In genomic region chr8:3676131-3676992, GRCm38 (mm10) we compare ENCODE assay signal across 8 mouse cellular contexts. TPM values are rescaled to one million over a fixed set of nuclear protein-coding genes. Genes with fewer than 3 reads are reported as not detected.
DNase-seq lines count a peak whose midpoint lies in the region; ATAC-seq lines count a peak whose summit lies in the region.

Gene Trappc5, plus strand, starts transcription at chr8:3676299.

- DNase-seq in WW6 (ENCODE audit: low read depth, low spot score): peak; percentile 87
- DNase-seq in cerebellum, postnatal 4 days (ENCODE audit: low spot score in 2 of 2): peak; percentile 96 to 98
- DNase-seq in gastrocnemius, adult 18-20 months (ENCODE audit: low spot score): peak; percentile 92
- DNase-seq in left cerebral cortex, adult 18-20 months (ENCODE audit: low spot score in 2 of 2): peak; percentile 92 to 96
- DNase-seq in right cerebral cortex, adult 18-20 months: peak; percentile 95
- peak; percentile 62 for DNase-seq in urinary bladder, postnatal 10 days (ENCODE audit: low spot score)

- peak within 1 kb of the TSS; percentile 96 for H3K9ac ChIP-seq in hindbrain, embryonic 16.5 days (ENCODE audit: low read depth, low read length)

- ATAC-seq in hindbrain, embryonic 16.5 days: peak; percentile 81

- no peaks in the 10 kb centered on the region for H3K9me3 ChIP-seq in hindbrain, embryonic 16.5 days (ENCODE audit: control insufficient read depth, low read length)

- WGBS in hindbrain, embryonic 16.5 days: 1% methylated on average over 58 of the region's 61 CpGs
- WGBS in macrophage (ENCODE audit: missing documents): under 1% methylated on average over 61 of the region's 61 CpGs

- H3K27me3 ChIP-seq in hindbrain, embryonic 16.5 days (replicated peaks; ENCODE audit: control insufficient read depth, insufficient read depth, low read length): no peaks in the 10 kb centered on the region

- peaks cover 24% of the 10 kb centered on the region for H3K79me2 ChIP-seq in macrophage (ENCODE audit: inconsistent target)

- H3K27ac ChIP-seq in hindbrain, embryonic 16.5 days (ENCODE audit: low read depth, low read length): peak within 1 kb of the TSS; percentile 85
- H3K27ac ChIP-seq in macrophage: peak within 1 kb of the TSS; percentile 79

- H3K36me3 ChIP-seq in hindbrain, embryonic 16.5 days (ENCODE audit: control insufficient read depth, insufficient read depth, low read length): peaks cover 23% of the 10 kb centered on the region
- peaks cover 14% of the 10 kb centered on the region; the same call in 1 of the 2 replicates for H3K36me3 ChIP-seq in macrophage (ENCODE audit: inconsistent target)

- H3K4me3 ChIP-seq in hindbrain, embryonic 16.5 days (ENCODE audit: low read length): peak within 1 kb of the TSS; percentile 92
- peak within 1 kb of the TSS; percentile 99 for H3K4me3 ChIP-seq in macrophage (ENCODE audit: inconsistent target)

- H3K4me1 ChIP-seq in hindbrain, embryonic 16.5 days (ENCODE audit: control insufficient read depth, insufficient read depth, low read depth, low read length): peaks cover 15% of the 10 kb centered on the region

- H3K4me2 ChIP-seq in hindbrain, embryonic 16.5 days (ENCODE audit: low read length): peak within 1 kb of the TSS; percentile 94

RNA-seq across cellular contexts. Expression of gene Trappc5, which starts in this region (rescaled TPM):
- total RNA-seq in gastrocnemius, adult 18-20 months (2021): 10 to 100 TPM; 18.4 to 21.3 TPM
- 64.0 and 69.2 TPM in 2 replicates for polyA plus RNA-seq in hindbrain, embryonic 16.5 days (2015; fragmentation: Nextera tagmentation; extraction: Ambion mirVana)
- 10 to 100 TPM; 29.1 to 29.3 TPM for total RNA-seq in left cerebral cortex, adult 18-20 months (2021)
- 10 to 100 TPM in 2 of 26 experiments, 1 to 10 TPM in 24; 1.7 to 13.5 (median 6.3) TPM for total RNA-seq in macrophage (2018; cell fraction: chromatin; rRNA removed)
- 10 to 100 TPM in 4 of 26 experiments, 1 to 10 TPM in 22; 4.5 to 11.5 (median 7.5) TPM for total RNA-seq in macrophage (2018; cell fraction: cytosol; rRNA removed)
- total RNA-seq in macrophage (2018; cell fraction: nucleus; rRNA removed): 10 to 100 TPM in 6 of 26 experiments, 1 to 10 TPM in 20; 3.5 to 13.8 (median 7.2) TPM
- polyA plus RNA-seq in macrophage (2018): 7.0 to 10.2 TPM (median 7.1 TPM) in 3 replicates

Comparison
In these comparisons a context has a peak if more than half of its experiments do, and no peak if none do; other contexts are left out.
1. Peak in every context shown above with its lines: DNase-seq, ATAC-seq, H3K4me3 ChIP-seq and H3K27ac ChIP-seq.